Mouse (Mus musculus): ENCODE results near the gene Smim14. TPM values are rescaled to one million over a fixed set of nuclear protein-coding genes. Genes with fewer than 3 reads are reported as not detected.
A peak's percentile ranks its signal among the peaks of the same experiment; 100 is the strongest.
"Not testable (repeated sequence)": the region's sequence is repeated elsewhere in the genome, so short reads cannot be mapped to it uniquely, and the experiment has no call there.

The Smim14 gene
- 100 to 1,000 TPM; 127 to 143 TPM for total RNA-seq (2021)

- intact Hi-C loops (cut with DNase I) = loop anchor here (5.0 kb wide), 1 partner anchor 45 kb away; the partner anchor contains the start of gene Gm43552
- DNase-seq (ENCODE audit: extremely low spot score in 1 of 2, low spot score in 2 of 2) = peak; percentile 91 to 96
Observed at GRCm38 (mm10) chr5:65536751-65537419, at the start of gene Smim14, which contains the start of gene Ube2k. Gene Smim14 (minus strand): TSS chr5:65537184. Gene Ube2k (plus strand): TSS chr5:65537233.

- intact Hi-C loops (cut with DNase I) = no loop called here
- DNase-seq (ENCODE audit: extremely low spot score in 1 of 2, low spot score in 2 of 2) = no peak
Observed at GRCm38 (mm10) chr5:65586291-65586690, 49.3 kb upstream of the Smim14 start.

GRCm38 (mm10) chr5:65578545-65578944 is 41.6 kb upstream of the Smim14 start:
- intact Hi-C loops (cut with DNase I) = no loop called here
- no peak for DNase-seq (ENCODE audit: extremely low spot score in 1 of 2, low spot score in 2 of 2)

GRCm38 (mm10) chr5:65575896-65576295 is 38.9 kb upstream of the Smim14 start:
- intact Hi-C loops (cut with DNase I) = no loop called here
- DNase-seq (ENCODE audit: extremely low spot score in 1 of 2, low spot score in 2 of 2) = no peak

- DNase-seq (ENCODE audit: extremely low spot score in 1 of 2, low spot score in 2 of 2) = no peak
- intact Hi-C loops (cut with DNase I) = no loop called here
Observed at GRCm38 (mm10) chr5:65574876-65575275, 37.9 kb upstream of the Smim14 start.

GRCm38 (mm10) chr5:65565486-65565885 is 28.5 kb upstream of the Smim14 start:
- DNase-seq (ENCODE audit: extremely low spot score in 1 of 2, low spot score in 2 of 2) = no peak
- intact Hi-C loops (cut with DNase I) = no loop called here

- intact Hi-C loops (cut with DNase I) = no loop called here
- peak in 1 of 2 experiments; percentile 30 for DNase-seq (ENCODE audit: extremely low spot score in 1 of 2, low spot score in 2 of 2)
Observed at GRCm38 (mm10) chr5:65561125-65561893, 24.3 kb upstream of the Smim14 start.

GRCm38 (mm10) chr5:65557109-65557508 is 20.1 kb upstream of the Smim14 start:
- DNase-seq (ENCODE audit: extremely low spot score in 1 of 2, low spot score in 2 of 2) = no peak

GRCm38 (mm10) chr5:65549677-65550076 is 12.7 kb upstream of the Smim14 start:
- no peak for DNase-seq (ENCODE audit: extremely low spot score in 1 of 2, low spot score in 2 of 2)
- intact Hi-C loops (cut with DNase I) = no loop called here

More at GRCm38 (mm10) chr5:65557109-65557508, 20.1 kb upstream of the Smim14 start:
- intact Hi-C loops (cut with DNase I) = no loop called here

GRCm38 (mm10) chr5:65544616-65545015 is 7.6 kb upstream of the Smim14 start:
- no peak for DNase-seq (ENCODE audit: extremely low spot score in 1 of 2, low spot score in 2 of 2)
- intact Hi-C loops (cut with DNase I) = no loop called here

- no peak for DNase-seq (ENCODE audit: extremely low spot score in 1 of 2, low spot score in 2 of 2)
- intact Hi-C loops (cut with DNase I) = no loop called here
Observed at GRCm38 (mm10) chr5:65543491-65543890, 6.5 kb upstream of the Smim14 start.

- intact Hi-C loops (cut with DNase I) = no loop called here
- DNase-seq (ENCODE audit: extremely low spot score in 1 of 2, low spot score in 2 of 2) = no peak
Observed at GRCm38 (mm10) chr5:65541889-65542288, 4.9 kb upstream of the Smim14 start.

- intact Hi-C loops (cut with DNase I) = loop anchor here (5.0 kb wide), 1 partner anchor 47 kb away; the partner anchor contains the start of gene Gm43552
Observed at GRCm38 (mm10) chr5:65539786-65540185, 2.8 kb upstream of the Smim14 start.

GRCm38 (mm10) chr5:65538829-65539228 is 1.8 kb upstream of the Smim14 start:
- no peak for DNase-seq (ENCODE audit: extremely low spot score in 1 of 2, low spot score in 2 of 2)
- intact Hi-C loops (cut with DNase I) = loop anchor here (5.0 kb wide), 1 partner anchor 47 kb away; the partner anchor contains the start of gene Gm43552

More at GRCm38 (mm10) chr5:65539786-65540185, 2.8 kb upstream of the Smim14 start:
- no peak for DNase-seq (ENCODE audit: extremely low spot score in 1 of 2, low spot score in 2 of 2)

- intact Hi-C loops (cut with DNase I) = loop anchor here (5.0 kb wide), 1 partner anchor 46 kb away; the partner anchor contains the start of gene Gm43552
- DNase-seq (ENCODE audit: extremely low spot score in 1 of 2, low spot score in 2 of 2) = no peak
Observed at GRCm38 (mm10) chr5:65538121-65538520, 1.1 kb upstream of the Smim14 start.

- DNase-seq (ENCODE audit: extremely low spot score in 1 of 2, low spot score in 2 of 2) = peak in 1 of 2 experiments; percentile 77
- intact Hi-C loops (cut with DNase I) = loop anchor here (5.0 kb wide), 1 partner anchor 45 kb away; the partner anchor contains the start of gene Gm43552
Observed at GRCm38 (mm10) chr5:65537420-65538071, 562 bp upstream of the Smim14 start.

- intact Hi-C loops (cut with DNase I) = loop anchor here (5.0 kb wide), 1 partner anchor 44 kb away; the partner anchor contains the start of gene Gm43552
Observed at GRCm38 (mm10) chr5:65536068-65536465, 917 bp downstream of the Smim14 start.

GRCm38 (mm10) chr5:65535457-65536067 is 1.4 kb downstream of the Smim14 start:
- intact Hi-C loops (cut with DNase I) = loop anchor here (2.0 to 5.0 kb wide), 2 partner anchors 43 to 161 kb away; partner anchors contain the start of gene Gm43552
- DNase-seq (ENCODE audit: extremely low spot score in 1 of 2, low spot score in 2 of 2) = peak in 1 of 2 experiments; percentile 27

More at GRCm38 (mm10) chr5:65536068-65536465, 917 bp downstream of the Smim14 start:
- DNase-seq (ENCODE audit: extremely low spot score in 1 of 2, low spot score in 2 of 2) = not testable (repeated sequence)

Data from left cerebral cortex, postnatal 10 days (tissue).